Mouse (Mus musculus) T-cell, adult 2 months (primary cell): ENCODE data around the gene Ulk4.
A peak's percentile ranks its signal among the peaks of the same experiment; 100 is the strongest.

Experiments
- DNase-seq: peaks from one replicate; pipeline ENCODE4 v3.0.0; 2022; ENCODE audit warnings: low spot score

The Ulk4 gene

DNA sequence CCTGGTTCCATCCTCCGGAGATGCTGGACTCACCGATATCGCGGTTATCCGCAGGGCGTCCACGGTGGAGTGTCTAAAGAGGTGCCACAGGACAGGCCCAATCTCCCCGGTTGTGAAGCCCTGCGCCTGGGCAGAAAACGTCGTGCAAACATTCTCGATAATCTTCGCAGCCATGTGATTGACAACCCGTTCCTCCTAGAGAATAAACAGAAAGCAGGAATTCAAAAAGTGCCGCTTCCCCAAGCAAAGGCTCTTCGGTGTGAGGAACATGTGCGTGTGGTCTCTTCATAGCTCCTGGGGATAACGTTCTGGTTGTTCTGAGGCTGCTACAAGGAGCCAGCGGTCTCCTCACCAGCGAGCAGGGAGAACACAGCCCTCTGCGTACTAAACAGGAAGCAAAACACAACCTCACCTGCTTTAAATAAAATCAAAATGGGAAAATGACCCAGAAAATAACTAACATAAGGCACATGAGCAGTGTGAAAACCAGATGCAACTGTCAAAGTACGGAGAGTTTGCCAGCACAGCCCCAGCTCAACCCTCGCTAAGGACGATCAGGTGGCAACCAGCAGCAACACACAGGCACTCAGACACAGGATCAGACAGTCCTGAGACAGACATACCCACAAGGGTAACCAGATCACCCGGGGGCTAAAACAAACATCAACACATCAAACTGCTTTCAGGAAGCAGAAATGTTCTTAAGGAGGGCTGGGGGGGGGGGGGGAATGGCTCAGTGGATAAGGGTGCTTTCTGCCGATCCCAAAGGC lies 84.2 kb downstream of the Ulk4 start:
- no peak for DNase-seq

DNA sequence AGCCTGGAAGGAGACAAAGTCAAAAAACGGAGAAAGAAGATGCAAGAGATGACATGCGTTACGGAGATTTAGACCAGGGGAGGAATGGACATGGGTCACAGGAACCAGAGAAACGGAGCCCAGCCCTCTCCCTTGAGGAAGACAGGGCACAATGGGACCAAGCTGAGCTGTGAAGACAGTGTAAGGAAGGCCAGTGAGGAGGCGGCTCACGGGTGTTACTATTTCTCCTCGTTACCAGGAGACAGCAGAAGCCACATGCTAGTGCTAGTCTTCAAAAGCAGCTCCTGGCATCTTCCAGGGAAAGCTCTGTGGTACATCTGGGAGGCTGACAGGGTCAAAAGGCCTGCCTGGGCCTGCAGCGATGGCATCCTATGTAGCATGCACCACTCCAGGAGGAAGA lies 89.2 kb downstream of the Ulk4 start:
- no peak for DNase-seq

DNA sequence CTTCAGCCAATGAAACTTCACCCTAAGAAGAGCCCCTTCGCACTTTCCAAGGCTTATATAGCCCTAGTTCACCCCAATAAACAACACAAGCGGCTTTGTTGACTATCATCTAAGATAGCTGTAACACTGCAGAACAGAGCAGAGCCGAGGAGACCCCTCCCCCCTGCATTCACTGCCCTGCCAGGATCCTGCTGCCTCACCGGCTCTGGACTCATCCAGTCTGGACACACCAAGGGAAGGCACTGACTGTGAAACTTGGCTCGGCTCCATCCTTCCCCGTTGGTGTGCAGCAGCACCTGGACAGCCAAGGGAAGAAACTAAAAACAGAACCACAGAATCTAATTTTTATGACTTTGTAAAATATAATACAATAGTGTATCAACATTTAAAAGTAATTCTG lies 91.2 kb downstream of the Ulk4 start:
- no peak for DNase-seq

DNA sequence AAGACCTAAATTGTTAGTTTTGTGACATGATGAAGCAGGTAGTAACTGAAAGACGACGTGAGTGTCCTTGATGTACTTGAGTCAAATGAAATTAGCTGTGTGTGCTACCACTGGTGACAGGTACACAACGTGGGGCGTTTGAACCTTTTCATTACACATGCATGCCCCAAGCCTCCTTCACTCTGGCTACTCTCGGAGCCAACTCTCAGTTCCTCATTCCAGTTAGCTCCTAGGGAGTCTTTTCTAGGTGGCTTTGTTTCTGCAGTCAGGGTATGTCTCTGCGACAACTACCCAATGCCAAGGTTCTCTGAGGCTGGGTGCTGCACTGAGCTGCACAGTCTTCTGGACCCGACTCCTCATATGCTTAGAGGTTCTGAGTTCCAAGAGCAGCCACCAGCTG lies 100.6 kb downstream of the Ulk4 start:
- DNase-seq, result no peak

DNA sequence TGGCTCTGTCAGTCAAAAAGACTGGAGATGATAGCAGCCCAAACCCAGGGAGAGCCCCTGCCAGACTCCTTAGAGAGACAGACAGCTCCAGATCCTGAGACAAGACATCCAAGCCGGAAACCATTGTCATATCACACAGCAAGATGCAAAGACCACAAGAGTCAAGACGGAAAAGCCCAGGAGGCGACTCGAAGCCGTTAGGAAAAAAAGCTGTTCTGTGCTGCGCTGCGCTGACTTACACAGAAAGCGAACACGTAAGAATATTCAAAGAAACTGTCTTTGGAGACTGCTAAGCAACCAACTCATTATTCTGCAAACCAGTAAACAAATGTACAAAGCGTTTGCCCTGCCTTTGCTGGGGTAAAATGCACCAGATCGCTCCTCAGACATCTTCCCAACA lies 101.8 kb downstream of the Ulk4 start:
- DNase-seq, result no peak

DNA sequence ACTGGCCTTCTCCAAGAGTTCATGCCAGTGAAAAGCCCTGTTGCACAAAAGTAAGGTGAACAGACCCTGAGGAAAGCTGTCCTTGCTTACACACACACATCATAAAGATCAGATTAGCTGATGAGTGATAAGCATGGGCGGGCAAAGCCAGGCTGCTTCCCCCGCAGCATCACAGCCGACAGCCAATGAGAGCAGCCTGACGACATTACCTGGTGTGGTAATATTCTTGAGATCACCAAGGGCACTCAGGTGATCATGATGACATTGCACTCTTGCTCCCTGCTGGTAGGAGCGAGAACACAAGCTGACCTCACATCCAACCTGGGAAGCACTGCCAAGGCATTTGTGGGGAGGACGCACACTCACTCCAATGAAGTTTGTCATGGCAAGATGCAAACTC lies 104.9 kb downstream of the Ulk4 start:
- no peak for DNase-seq

DNA sequence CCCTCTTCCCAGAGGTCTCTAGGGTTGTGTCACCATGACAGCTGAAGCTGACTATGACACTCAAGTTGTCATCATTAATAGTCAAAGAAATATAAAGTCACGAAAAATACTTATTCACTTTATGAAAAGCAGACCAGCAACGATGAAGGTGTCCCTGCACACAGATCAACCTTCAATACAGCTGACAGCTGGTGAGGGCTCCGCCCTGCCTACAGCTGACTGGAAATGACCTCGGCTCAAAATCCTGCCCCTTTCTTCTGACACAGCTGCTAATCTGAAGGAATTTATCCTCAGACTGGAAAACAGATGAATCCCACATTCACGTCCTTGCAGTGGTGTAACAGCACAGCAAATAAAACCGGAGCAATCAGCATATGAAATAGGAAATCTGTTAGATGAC lies 105.4 kb downstream of the Ulk4 start:
- no peak for DNase-seq

DNA sequence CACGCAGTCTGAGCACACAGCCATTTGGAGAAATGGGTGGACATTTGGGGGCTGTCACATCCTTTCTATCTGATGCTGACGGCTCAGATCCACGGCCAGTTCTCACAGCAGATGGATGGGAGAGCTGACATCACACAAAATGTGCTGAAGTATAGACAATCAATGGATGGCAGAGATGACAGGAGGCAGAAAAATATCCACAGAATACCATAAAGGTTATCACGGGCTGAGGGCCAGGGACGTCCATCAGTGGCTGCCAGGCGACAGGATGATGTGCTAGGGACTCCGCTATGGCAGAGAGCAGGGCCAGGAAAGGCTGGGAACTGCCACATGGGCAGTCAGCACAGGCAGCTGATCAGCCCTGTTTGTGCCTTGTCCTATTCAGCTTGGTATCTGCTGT lies 112.4 kb downstream of the Ulk4 start:
- no peak for DNase-seq

DNA sequence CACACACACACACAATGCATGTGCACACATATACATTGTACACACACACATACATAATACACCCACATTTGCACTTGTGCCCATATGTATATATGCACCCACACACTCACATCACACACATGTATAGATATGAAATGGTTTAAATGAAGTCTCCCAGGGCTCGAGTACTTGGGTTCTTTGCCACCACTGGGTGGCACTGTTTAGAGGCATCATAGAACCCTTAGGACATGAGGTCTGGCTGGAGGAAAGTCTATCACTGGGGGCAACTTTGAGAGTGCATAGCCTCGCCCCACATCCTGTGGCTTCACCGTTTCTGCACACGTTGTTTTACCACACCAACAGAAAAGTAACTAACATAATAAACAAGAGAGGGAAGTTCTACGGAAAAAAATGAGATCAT lies 114.2 kb downstream of the Ulk4 start:
- peak; percentile 19 for DNase-seq

DNA sequence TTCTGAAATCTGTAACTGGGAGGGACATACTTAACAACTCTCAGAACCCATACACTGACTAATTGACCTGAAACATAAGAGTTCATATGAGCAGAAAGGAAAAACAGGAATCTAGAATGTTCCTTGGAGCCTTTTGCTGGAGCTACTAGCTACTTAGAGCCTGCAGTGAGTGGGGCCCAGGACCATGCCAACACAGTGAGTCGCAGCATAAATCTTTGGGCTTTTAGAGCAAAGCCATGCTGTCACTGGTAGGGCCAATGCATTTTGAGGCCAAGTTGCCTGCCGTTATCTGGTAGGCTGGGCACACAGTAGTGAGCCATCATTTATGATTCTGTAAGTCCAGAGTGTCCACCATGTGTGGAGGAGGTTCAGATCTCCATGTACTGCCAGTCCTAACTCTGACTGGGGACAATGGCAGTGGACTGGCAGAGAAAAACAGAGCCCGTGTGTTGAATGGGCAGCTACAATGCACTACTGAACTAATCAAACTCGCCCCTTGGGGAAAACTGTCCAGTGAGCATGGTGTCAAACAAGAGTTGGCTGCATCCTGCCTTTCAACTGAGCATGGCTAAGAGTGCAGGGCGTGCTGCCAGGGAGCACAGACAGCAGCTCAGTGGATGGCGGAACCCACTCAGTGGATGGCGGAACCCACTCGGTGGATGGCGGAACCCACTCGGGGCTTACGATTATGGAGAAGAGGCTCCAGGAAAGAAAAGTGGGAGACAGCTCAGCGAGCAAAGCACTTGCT lies 115.0 kb downstream of the Ulk4 start:
- no peak for DNase-seq

DNA sequence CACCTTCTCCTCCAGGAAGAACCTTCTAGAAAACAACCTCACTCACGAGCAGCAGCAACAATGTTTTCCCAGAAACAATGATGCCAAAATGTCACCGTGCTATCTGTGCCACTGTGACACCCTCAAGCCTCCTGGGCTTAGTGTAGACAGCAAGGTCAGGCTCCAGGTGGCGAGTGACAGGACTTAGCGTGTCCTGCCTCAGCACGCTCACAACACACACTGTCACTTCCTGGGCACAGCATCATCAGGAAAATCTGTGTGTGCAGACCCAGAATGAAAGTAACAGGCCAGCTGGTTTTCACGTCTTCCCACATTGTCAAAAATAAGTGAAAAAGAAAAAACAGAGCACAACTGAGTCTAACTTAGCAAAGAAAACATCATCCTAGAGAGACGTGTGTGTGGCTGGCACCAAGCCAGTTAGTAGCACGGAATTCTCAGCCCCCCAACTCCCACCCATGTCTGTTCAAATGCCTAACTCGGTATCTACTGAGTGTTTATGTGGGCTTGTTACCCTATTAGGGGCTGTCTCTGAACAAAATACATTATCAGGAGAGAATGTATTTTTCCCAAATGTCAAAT lies 120.7 kb downstream of the Ulk4 start:
- no peak for DNase-seq

DNA sequence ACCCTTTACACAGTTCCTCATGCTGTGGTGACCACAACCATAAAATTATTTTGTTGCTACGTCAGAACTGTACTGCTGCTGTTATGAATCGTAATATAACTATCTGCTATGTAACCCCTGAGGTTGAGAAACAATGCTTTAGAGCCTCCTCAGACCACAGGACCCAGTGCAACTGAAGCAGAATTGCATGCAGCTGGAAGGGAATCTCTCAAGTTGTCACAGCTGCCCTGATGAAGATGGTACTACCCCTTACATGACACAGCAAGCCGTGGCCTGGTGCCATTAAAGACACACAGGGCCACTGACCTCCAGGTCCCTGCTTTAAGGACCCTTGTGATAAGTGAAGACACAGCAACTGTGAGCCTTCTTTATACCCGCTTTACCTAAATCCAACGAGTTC lies 123.7 kb downstream of the Ulk4 start:
- no peak for DNase-seq

DNA sequence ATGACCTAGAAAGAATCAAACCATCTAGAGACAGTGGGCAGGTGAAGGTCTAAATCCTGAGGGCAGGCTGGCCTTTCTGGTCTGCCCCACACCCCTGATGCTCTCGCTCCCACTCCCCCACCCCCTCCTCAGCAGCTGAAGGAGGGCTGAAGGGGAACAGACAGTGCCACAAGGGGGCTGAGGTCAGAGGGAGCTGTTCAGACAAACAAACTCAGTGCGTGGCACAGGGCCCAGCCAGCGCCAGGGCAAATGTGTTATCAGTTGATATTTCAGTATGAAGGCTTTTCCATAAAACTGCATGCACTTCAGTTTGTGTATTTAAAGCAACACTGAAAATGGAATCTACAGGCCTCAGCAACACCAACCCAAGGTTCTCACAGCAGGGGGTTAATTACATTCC lies 128.4 kb downstream of the Ulk4 start:
- DNase-seq, result no peak

DNA sequence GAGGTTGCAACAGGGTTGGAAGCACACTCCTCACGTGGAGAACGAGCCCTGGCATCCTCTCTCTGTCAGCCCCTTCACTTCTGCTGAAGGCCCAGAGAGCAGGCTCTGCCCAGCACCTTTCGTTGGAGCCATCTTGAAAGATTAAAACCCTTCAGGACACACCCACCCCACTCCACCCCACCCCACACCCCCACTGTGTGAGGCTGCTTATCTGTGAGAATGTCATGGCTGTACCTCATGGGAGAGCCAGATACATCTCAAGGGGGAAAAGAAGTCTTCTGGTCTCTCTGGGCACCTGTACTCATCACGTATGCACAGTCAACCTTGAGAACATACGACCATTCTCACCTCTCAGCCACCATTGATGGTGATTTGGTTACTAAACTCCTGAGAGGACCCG lies 133.8 kb downstream of the Ulk4 start:
- no peak for DNase-seq

DNA sequence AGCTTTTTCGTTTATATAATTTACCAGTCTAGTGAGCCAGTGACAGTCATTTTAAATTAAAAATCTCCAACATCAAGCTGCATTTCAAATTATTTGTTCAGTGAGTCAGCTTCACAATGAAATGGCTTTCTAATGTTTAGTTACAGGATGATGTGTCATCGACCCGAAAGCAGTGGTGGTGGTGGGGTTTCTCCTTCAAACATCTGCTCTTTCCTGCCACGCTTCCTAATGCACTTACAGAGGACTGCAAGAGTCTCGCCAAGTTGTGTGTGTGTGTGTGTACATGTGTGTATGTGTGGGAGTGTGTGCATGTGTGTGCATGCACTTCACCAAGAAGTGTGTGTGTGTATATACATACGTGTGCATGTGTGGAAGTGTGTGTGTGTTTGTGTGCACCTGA lies 144.4 kb downstream of the Ulk4 start:
- DNase-seq, result no peak

DNA sequence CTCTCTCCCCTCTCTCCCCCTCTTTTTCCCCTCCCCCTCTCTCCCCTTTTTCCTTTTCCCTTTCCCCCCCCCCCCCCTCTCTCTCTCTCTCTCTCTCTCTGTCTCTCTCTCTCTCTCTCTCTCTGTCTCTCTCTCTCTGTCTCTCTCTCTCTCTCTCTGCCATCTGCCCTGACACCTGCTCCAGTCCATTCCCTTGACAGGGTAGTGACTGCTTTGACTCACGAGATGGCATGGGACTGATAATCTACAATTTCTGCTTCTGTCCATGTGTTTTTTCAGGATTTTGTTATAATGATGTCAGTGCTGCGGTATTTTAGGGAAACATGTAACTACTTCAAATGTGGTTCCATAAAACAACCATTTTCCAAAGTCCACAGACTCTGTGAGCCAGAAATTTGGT lies 147.5 kb downstream of the Ulk4 start:
- DNase-seq, result no peak

DNA sequence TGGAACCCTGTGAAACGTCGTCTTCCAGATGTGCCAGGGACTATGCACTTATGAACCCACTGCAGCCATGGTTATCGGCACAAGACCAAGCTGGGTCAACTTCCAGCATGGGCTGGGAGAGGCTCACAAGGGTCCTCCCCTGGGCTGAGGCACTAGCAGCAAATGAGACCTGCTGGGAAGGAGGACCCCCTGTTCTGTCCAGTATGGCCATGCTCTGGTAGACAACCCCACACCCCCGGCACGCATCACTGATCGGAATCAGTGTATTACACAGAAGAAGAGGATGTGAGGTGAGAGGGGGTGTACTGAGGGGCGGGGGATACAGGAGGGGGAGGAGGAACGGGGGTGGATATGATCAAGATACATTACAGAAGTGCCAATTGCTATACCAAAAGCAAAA lies 148.1 kb downstream of the Ulk4 start:
- no peak for DNase-seq

DNA sequence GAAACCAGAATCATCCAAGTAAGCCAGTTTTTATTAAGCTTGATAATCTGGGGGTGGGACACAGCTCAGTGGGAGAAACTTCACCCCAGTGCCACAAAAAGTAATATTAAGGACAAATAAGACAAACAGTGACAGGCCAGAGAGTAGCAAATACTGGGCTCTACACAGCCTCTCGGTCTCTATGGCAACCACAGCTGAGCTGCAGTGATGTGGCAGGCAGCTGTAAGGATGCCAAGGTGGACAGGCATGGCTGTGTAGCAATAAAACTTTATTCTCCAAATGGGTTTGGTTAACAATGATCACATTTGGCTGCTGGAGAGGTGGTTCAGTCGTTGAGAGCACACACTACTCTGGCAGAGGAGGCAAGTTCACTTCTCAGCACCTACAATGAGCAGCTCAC lies 150.0 kb downstream of the Ulk4 start:
- DNase-seq, result no peak

DNA sequence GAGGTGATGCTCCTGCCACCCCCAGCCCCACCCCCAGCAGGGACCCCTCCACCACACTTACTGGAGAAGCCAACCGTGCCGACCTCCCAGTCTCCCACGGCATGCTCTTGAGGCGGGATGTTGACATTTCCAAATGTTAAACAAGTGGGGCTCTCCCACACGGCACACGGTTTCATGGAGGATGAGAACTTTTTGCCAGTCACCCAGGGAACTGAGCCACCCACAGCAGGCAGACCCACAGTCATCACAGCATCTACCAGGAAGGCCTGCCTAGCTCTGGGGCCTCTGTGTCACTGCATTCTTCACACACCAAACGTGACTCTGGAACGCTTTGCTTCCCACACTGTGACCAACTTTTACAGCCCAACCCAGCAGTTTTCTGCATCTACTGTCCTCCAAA lies 152.3 kb downstream of the Ulk4 start:
- no peak for DNase-seq

DNA sequence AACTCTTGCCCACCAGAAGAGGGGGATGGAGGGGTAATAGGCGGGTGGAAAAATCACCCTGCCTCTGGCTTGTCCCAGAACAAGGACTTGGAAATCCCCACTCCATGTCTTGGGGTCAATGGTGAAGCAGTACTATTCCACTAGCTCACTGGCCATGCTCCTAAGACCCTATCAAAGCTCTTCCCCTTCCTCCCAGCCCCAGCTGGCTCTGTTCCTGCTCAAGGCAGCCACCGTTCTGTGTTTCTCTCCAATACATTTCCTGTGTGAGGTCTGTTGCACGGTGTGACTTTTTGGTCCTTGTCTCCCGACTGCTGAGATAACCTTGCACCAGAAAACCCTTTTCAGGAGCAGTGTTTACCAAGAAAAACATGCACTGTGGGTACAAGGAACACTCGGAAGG lies 155.0 kb downstream of the Ulk4 start:
- peak; percentile 1 for DNase-seq

DNA sequence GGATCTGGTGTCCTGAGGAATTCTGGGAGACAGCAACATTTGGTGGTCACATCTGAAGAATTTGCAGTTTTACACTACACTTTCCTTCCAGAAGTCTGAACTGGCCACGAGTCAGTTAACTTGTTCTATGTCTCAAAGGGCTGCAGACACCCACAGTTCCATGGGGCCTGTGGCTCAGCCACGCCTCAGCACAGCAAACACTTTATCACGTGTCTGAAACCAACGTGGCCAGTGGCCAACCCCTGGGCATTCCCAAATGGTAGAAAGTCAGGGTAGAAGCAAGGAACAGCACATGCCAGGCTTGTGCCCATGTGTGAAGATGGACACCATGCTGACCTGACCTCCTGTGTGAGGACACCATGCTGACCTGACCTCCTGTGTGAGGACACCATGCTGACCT lies 159.1 kb downstream of the Ulk4 start:
- no peak for DNase-seq

DNA sequence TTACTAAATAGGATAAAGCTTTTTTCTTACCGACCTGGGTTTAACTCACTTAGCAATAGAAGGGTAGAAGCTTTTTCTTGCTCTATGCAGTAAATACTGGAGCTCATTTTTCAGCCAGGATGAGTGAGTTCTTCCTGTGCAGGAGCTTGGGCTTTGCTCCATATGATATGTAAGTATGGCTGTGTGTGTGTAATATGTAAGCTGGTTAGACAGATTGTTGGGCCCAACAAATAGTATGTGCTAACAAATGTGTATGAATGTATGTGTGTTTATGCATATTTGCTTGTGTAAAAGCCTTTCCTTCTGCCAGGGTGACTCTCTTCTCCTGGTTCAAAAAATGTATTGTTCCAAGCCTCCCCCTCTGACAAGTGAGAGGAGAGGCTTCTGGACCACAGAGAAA lies 164.9 kb downstream of the Ulk4 start:
- no peak for DNase-seq

DNA sequence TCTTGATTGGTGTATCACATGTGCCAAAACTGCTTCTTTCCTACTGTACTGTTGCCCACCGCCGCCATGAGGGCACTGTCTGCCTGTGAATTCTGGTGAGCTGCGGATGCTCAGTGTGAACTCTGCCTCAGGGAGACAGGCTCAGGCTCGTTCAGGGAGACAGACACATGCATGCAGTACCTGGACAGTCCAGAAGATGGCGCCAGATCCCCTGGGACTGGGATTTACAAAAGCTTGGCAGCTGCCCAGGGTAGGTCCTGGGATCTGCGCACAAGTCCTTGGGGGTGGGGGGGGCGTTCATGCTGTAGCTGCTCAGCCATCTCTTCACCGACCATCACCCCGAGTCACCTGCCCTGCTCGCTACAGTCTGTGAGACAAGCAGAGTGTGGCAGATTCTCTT lies 168.9 kb downstream of the Ulk4 start:
- peak; percentile 12 for DNase-seq

DNA sequence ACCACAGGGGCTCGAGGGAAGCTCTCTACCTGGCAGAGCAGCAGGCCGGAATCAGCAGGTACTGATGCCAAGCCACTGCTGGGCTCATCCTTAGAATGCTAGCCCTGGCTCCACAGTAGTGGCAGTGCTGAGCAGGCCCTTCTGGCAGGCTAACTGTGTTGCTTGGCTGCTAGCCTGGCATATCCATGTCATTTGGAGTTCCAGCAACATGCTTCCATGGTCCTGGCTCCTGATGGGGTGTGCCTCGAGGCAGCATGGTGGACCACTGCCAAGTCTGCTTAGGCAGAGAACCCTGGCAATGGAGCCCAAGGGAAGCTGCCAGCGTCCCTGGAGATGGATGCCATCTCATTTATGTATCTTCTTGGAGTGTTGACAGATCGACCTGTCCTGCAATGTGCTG lies 169.4 kb downstream of the Ulk4 start:
- DNase-seq, result no peak
